Mouse (Mus musculus): ENCODE measurements around the gene Il17d. TPM values are rescaled to one million over a fixed set of nuclear protein-coding genes. Genes with fewer than 3 reads are reported as not detected.

Gene Il17d
- total and polyA plus RNA-seq, 2 experiments from 2014 or later: 3.0 to 5.3 TPM

DNA sequence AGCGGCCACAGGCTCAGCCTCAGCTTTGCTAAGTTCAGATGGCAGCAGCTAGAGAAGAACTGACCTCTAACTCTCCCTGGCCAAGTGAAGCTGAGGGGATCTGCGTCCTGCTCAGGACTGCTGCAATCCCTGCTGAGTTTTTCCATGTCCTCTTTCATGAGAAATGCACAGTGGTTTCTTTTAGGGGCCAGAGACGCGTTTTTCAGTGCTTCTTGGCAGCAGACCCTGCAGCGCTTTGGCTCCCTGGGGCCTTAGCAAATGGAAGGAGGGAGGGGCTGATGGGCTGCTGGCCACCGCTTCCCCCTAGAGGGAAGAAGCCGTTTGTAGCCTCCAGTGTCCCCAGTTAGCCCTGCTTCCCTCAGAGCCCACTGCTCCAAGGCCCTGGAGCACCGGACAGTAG lies 10.4 kb downstream of the Il17d start:
- Histone ChIP-seq H3K4me2 (ENCODE audit: low read depth, low read length) (peak overlapping the region; percentile 30; the same call in 1 of the 2 replicates), H3K9ac (replicated peaks; ENCODE audit: low read depth, low read length) (no peak overlapping the region; the same call in 1 of the 2 replicates), H3K27ac (ENCODE audit: low read depth) (peak overlapping the region; percentile 83), H3K4me1 (ENCODE audit: control insufficient read depth, insufficient read depth) (peaks cover 42% of the 10 kb centered on the region), H3K36me3 (replicated peaks; ENCODE audit: control insufficient read depth, insufficient read depth, low read length) (no peaks in the 10 kb centered on the region), H3K9me3 (replicated peaks; ENCODE audit: control insufficient read depth, low read length) (no peaks in the 10 kb centered on the region), H3K27me3 (ENCODE audit: control insufficient read depth, insufficient read depth, low read length) (no peaks in the 10 kb centered on the region), H3K4me3 (ENCODE audit: low read depth, low read length) (no peak overlapping the region)
- 15% methylated on average over 8 of the region's 8 CpGs for WGBS
- TF ChIP-seq CTCF (IDR thresholded peaks at IDR 0.05; ENCODE audit: low read depth): peak; percentile 11; the same call in 1 of the 2 replicates
- no peak for TF ChIP-seq EP300 (IDR thresholded peaks at IDR 0.05; ENCODE audit: low read depth)
- peak; percentile 57 for DNase-seq (ENCODE audit: low spot score)
- ATAC-seq (ENCODE audit: insufficient read depth, low read depth): peak; percentile 35

DNA sequence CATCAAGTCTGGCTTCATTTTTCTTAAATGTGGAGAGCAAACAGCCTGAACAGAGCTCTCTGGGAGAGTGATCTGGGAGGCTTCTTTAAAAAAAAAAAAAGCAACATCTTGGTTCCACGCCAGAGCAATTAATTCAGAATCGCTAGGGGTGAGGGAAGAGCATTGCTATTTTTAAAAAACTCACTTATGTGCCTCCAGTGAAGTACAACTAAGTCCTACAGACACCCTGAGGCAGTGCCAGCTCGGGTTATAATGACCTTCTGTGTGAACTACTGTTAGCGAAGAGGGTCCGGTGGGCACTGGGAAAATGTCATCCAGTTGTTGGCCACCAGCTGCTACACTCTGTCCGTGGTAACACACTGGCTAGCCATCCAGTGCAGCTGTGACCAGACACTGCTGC lies 11.1 kb downstream of the Il17d start:
- no peaks in the 10 kb centered on the region for H3K9me3 ChIP-seq (replicated peaks; ENCODE audit: control insufficient read depth, low read length)
- no peak overlapping the region for H3K4me3 ChIP-seq (ENCODE audit: low read depth, low read length)
- TF ChIP-seq CTCF (IDR thresholded peaks at IDR 0.05; ENCODE audit: low read depth): no peak
- TF ChIP-seq EP300 (IDR thresholded peaks at IDR 0.05; ENCODE audit: low read depth): no peak
- H3K9ac ChIP-seq (replicated peaks; ENCODE audit: low read depth, low read length): no peak overlapping the region
- ATAC-seq (ENCODE audit: insufficient read depth, low read depth): peak; percentile 64
- peaks cover 42% of the 10 kb centered on the region for H3K4me1 ChIP-seq (ENCODE audit: control insufficient read depth, insufficient read depth)
- peak overlapping the region; percentile 30; the same call in 1 of the 2 replicates for H3K4me2 ChIP-seq (ENCODE audit: low read depth, low read length)
- WGBS: 20% methylated on average over 6 of the region's 6 CpGs
- peak; percentile 81 for DNase-seq (ENCODE audit: low spot score)
- no peaks in the 10 kb centered on the region for H3K36me3 ChIP-seq (replicated peaks; ENCODE audit: control insufficient read depth, insufficient read depth, low read length)
- peak overlapping the region; percentile 83 for H3K27ac ChIP-seq (ENCODE audit: low read depth)
- no peaks in the 10 kb centered on the region for H3K27me3 ChIP-seq (ENCODE audit: control insufficient read depth, insufficient read depth, low read length)

DNA sequence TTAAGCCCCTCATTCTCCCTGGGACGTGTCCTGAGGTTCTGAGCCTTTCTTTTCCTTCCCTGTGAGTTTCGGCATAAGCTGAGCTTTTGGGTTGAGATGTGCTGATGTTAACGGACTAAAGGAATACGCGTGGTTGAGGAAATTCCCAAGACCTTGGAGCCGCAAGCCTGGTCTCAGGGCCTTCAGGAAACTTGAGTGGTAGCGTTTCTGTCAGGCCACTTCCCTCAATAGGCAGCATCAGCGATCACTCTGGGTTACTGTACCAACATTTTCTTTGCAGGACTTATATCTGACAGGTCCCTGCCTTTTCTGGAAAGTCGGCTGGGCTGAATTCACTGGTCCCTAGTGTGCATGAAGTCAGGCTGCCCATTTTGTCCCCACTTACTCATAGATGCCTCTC lies 12.2 kb downstream of the Il17d start:
- no peak for DNase-seq (ENCODE audit: low spot score)
- peak overlapping the region; percentile 77 for H3K27ac ChIP-seq (ENCODE audit: low read depth)
- no peak overlapping the region for H3K4me2 ChIP-seq (ENCODE audit: low read depth, low read length)
- no peaks in the 10 kb centered on the region for H3K27me3 ChIP-seq (ENCODE audit: control insufficient read depth, insufficient read depth, low read length)
- H3K36me3 ChIP-seq (replicated peaks; ENCODE audit: control insufficient read depth, insufficient read depth, low read length): no peaks in the 10 kb centered on the region
- no peak for TF ChIP-seq EP300 (IDR thresholded peaks at IDR 0.05; ENCODE audit: low read depth)
- TF ChIP-seq CTCF (IDR thresholded peaks at IDR 0.05; ENCODE audit: low read depth): no peak
- ATAC-seq (ENCODE audit: insufficient read depth, low read depth): no peak
- H3K9ac ChIP-seq (replicated peaks; ENCODE audit: low read depth, low read length): no peak overlapping the region
- peaks cover 42% of the 10 kb centered on the region for H3K4me1 ChIP-seq (ENCODE audit: control insufficient read depth, insufficient read depth)
- no peak overlapping the region for H3K4me3 ChIP-seq (ENCODE audit: low read depth, low read length)
- H3K9me3 ChIP-seq (replicated peaks; ENCODE audit: control insufficient read depth, low read length): no peaks in the 10 kb centered on the region
- 61% methylated on average over 9 of the region's 9 CpGs for WGBS

DNA sequence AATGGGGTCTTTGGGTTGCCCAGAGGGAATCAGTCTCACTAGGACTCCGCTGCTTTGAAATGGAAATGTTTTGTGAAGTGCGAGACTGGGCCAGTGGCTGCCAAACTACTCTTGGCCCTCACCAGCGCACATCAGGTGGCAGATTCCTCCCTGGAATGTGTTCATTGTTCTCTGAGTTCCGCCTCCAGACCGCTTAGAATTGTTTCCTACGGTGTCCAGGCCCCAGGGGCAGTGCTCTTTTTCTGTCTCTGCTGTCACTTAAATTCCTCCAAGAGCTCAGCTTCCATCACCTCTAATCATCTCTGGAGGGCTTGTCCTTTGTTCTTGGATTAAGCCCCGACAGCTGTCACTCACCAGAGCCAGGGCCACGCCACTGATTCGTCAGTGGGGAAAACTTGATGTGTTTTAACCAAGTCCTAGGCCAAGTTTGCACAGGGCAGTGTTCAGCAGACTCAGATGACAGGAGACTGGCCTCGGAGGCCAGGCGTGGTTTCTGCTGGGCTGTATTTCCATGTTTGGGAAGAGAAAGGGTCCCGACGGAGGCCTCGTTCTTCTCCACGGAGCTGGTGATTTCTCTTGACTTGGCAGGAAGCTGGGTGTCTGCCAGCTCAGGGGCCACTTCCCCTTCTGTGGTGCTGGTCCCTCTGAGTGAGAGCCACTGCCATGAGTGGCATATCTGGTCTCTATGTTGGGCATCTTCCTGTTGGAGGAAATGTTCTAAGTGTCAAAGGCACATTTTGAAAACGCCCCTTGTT lies 12.9 kb downstream of the Il17d start:
- no peak for TF ChIP-seq EP300 (IDR thresholded peaks at IDR 0.05; ENCODE audit: low read depth)
- TF ChIP-seq CTCF (IDR thresholded peaks at IDR 0.05; ENCODE audit: low read depth): no peak
- peak; percentile 58 for ATAC-seq (ENCODE audit: insufficient read depth, low read depth)
- Histone ChIP-seq H3K4me3 (ENCODE audit: low read depth, low read length) (no peak overlapping the region), H3K4me1 (ENCODE audit: control insufficient read depth, insufficient read depth) (peaks cover 42% of the 10 kb centered on the region), H3K9me3 (replicated peaks; ENCODE audit: control insufficient read depth, low read length) (no peaks in the 10 kb centered on the region), H3K36me3 (replicated peaks; ENCODE audit: control insufficient read depth, insufficient read depth, low read length) (no peaks in the 10 kb centered on the region), H3K27ac (ENCODE audit: low read depth) (peak overlapping the region; percentile 77), H3K27me3 (ENCODE audit: control insufficient read depth, insufficient read depth, low read length) (no peaks in the 10 kb centered on the region), H3K9ac (replicated peaks; ENCODE audit: low read depth, low read length) (0 out of 2 replicates have a peak overlapping the region, but pooled peaks have one; percentile 24), H3K4me2 (ENCODE audit: low read depth, low read length) (peak overlapping the region; percentile 26; the same call in 1 of the 2 replicates)
- DNase-seq (ENCODE audit: low spot score): peak; percentile 65
- 9% methylated on average over 16 of the region's 16 CpGs for whole genome bisulfite sequencing

DNA sequence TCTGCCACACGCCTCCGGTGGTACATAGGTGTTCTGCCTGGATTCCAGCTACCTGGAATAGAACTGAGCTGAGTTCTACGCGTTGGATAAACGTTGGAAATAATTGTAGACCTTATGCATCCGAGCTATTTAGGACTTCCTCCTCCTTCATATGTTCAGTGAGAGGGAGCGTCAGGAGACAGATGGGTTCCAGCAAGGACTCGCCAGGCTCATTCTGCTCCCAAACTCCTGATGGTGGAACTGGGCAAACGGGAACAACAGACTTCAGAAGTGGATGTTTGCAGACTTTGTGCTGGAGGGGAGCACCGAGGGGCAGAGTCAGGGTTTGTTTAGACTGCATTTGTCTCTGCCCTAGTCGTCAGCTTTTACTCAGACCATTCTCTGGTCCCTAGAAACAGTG lies 16.1 kb downstream of the Il17d start:
- WGBS: 78% methylated on average over 11 of the region's 11 CpGs
- no peak for DNase-seq (ENCODE audit: low spot score)

More for the DNA sequence above, 16.1 kb downstream of the Il17d start:
- Histone ChIP-seq H3K9ac (replicated peaks; ENCODE audit: low read depth, low read length) (no peak overlapping the region), H3K9me3 (replicated peaks; ENCODE audit: control insufficient read depth, low read length) (no peaks in the 10 kb centered on the region), H3K4me2 (ENCODE audit: low read depth, low read length) (no peak overlapping the region), H3K4me3 (ENCODE audit: low read depth, low read length) (no peak overlapping the region), H3K27ac (ENCODE audit: low read depth) (no peak overlapping the region), H3K36me3 (replicated peaks; ENCODE audit: control insufficient read depth, insufficient read depth, low read length) (no peaks in the 10 kb centered on the region), H3K27me3 (ENCODE audit: control insufficient read depth, insufficient read depth, low read length) (no peaks in the 10 kb centered on the region), H3K4me1 (ENCODE audit: control insufficient read depth, insufficient read depth) (peaks cover 23% of the 10 kb centered on the region)
- no peak for ATAC-seq (ENCODE audit: insufficient read depth, low read depth)
- no peak for TF ChIP-seq CTCF (IDR thresholded peaks at IDR 0.05; ENCODE audit: low read depth)
- TF ChIP-seq EP300 (IDR thresholded peaks at IDR 0.05; ENCODE audit: low read depth): no peak

Data from heart, postnatal 0 days (tissue).